Mouse (Mus musculus) cerebellum, postnatal 36 days (tissue): ENCODE results near the gene Gpr83.

Experiments used
- DNase-seq, 2 experiments: peaks; one replicate each; pipeline ENCODE4 v3.0.0; 2021 to 2022; ENCODE audit warnings: mixed read lengths in 2 of 2

Gpr83 gene

GRCm38 (mm10) chr9:14907816-14908415 is 47.9 kb downstream of the Gpr83 start:
- no peak for DNase-seq

DNA sequence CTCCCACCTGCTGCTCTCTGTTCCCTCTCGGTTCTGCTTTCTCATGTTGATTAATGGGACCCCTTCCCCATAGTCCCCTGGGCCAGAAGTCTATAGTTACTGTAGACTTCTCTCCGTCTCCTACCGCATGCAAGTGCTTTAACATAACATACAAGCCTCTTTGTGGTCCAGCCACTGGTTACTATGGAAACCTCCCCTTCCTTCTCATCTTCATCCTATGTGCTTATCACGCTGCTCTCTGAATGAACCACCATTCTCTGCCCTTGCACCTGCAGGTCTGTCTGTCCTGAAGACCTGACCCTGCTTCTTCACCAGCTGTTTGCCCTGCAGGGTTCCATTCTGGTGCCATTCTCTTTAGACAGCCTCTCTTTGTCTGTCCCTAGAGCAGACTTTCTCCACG is 50.0 kb downstream of the Gpr83 start:
- DNase-seq: no peak

DNA sequence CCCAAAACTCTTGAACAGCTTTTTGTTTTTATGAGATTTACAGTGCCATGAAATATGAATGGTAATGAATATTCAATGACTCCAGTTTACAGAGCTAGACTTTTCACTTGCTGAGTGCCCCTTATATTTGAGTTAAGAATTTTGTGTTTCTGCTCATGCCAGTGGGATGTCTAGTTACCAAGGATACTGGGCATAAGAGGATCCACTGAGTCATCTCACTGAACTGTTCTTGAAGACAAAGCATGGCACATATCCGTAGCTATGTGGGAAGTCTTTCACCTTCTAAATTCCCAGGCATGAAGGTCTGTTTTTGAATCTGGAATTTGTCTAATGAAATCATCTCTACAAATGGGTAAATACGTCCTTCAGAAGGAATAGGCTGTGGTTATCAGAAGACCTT is 52.0 kb downstream of the Gpr83 start:
- no peak for DNase-seq

- DNase-seq: no peak
Observed at GRCm38 (mm10) chr9:14917661-14918060, 57.7 kb downstream of the Gpr83 start.

DNA sequence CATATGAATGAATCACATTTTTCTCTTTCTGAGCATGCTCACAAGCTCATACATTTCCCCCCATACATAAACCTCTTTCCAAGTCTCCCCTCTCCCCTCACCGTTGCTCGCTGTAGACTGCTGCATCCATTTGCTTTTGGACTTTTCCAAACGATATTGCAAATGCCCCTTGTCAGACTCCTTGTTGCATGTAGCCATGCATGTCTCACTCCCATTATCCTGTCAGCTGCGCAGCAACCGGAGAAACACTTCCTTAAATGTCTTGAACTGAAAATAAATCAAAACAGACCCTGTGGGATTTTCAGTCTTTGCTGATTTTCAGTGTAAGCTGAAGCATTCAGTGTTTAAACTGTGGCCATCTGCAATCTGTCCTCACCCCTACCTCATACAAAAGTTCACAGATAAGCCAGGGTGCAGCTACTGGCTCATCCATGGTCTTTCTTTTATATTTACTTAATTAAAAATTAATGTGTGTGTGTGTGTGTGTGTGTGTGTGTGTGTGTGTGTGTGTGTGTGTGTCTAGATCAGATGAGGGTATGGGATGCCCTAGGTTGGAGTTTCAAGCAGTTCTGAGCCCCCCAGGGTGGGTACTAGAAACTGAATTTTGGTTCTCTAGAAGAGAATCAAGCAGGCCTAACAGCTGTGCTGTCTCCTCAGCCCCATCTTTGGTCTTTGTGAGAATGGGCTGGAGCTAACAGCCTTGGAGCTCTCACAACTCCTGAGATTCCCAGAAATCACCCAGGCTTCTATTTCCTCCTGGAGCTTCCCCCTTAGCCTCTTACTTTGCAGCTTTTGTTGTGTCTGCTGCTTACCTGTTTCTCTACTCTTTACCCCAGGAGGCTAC is 59.0 kb downstream of the Gpr83 start:
- no peak for DNase-seq
